Mouse (Mus musculus) layer of hippocampus, postnatal 25 days (tissue): ENCODE results near the gene Fgf2. TPM values are rescaled to one million over a fixed set of nuclear protein-coding genes. Genes with fewer than 3 reads are reported as not detected.

Source experiments
- DNase-seq, 2 experiments: peaks; one replicate each; pipeline ENCODE4 v3.0.0; 2022; ENCODE audit warnings: mixed read lengths in 2 of 2, low spot score in 1 of 2; ENCODE audit errors: extremely low spot score in 1 of 2
- total RNA-seq, 2 experiments: library from RNA; stranded (reverse); gene quantifications; 2 replicates each; pipeline ENCODE4 v1.2.3; 2021

Gene Fgf2
- total RNA-seq, 2 experiments from 2014 or later = 5.4 to 7.6 TPM

DNA sequence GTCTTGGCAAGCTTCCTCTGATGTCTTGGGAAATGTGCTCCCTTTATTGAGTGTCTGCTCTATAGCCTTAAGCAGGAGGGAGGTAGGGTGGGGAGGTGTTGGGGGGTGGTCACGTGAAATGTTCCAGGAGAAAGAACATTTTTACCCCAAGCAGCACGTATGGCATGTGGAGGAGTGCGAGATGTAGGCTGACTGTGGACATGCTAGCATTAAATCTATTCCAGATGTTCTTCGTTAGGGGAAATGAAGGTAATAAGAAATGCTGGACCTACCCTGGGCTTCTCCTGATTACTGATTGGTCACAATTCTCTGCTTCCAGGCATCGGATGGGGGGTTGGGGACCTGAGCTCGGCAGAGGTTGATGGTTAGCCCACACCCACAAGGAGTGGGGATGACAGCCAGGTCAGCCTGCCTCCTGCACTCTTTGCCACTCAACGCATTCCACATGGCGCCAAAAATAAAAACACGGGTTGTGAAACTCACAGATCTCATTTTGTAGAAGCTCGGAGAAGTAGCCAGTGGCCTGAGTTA lies 5.9 kb downstream of the Fgf2 start:
- DNase-seq = no peak

DNA sequence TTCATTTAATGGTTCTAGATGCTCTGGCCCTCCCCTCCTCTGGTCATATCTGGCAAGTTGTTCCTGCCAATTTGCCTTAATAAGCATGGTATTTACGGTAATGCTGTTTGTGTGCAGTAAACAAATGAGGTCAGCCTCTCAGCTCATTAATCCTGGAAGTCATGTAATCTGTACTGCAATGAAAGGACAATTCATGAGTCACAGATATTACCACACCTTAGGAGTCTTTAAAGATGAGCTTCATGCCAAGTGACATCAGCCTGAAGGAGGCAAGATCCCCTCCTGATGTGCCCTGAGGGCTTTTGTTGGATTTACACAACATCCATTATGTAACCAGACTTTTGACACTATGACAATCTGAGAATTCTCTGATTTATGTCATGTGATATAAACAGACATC lies 6.6 kb downstream of the Fgf2 start:
- DNase-seq = no peak

DNA sequence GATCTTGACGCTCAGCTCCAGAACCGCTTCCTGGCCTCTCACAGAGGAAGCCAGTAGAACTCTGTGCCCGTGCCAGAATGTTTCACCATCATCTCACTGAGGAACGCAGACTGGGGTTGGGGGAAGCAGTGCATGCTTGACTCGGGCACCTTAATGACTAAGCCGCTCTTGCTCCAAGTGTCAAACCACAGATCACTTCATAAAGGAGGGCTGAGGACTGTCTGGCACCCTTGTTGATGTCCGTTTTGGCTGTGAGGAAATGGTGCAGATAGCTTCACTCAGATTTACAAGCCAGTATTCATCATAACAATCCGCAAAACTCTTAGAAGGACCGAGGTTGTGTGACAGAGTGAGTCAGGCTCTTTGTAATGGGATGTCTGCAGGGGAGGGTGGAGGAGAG lies 12.6 kb downstream of the Fgf2 start:
- no peak for DNase-seq

DNA sequence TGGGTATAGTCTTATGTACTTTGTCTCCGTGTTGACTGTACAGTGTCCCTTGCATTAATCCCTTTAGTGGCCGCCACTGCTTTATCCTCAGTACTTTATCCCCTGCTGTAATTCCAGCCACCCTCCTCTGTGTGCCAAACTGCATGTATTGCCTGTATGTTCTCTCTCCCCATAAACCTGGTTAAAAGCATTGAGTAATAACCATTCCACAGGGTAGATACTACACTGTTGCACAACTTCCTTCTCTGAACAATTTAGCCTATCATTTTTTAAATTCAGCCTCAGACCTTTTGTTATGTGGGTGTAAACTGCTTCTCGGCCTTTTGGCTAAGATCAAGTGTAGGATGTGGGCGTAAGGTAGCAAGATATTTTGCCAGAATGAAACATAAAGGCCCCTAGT lies 17.0 kb downstream of the Fgf2 start:
- no peak for DNase-seq

DNA sequence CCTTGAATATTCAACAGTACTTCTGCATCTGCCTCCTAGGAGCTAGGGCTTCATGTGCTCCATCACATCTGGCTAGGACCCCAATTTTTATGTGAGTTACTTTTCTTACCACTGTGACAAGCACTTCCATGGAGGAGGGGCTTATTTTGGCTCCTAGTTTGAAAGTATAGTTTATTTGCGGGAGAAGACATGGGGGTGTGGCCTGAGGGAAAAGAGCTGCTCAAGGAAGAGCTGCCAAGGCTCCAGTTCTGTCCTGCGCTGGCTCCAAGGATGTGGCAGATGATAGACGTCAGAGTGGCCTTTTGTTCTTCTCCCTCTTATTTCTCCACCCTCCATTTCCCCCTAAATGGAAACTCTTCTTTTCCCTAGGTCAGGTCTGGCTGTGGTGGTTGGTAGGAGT lies 17.8 kb downstream of the Fgf2 start:
- DNase-seq = no peak

DNA sequence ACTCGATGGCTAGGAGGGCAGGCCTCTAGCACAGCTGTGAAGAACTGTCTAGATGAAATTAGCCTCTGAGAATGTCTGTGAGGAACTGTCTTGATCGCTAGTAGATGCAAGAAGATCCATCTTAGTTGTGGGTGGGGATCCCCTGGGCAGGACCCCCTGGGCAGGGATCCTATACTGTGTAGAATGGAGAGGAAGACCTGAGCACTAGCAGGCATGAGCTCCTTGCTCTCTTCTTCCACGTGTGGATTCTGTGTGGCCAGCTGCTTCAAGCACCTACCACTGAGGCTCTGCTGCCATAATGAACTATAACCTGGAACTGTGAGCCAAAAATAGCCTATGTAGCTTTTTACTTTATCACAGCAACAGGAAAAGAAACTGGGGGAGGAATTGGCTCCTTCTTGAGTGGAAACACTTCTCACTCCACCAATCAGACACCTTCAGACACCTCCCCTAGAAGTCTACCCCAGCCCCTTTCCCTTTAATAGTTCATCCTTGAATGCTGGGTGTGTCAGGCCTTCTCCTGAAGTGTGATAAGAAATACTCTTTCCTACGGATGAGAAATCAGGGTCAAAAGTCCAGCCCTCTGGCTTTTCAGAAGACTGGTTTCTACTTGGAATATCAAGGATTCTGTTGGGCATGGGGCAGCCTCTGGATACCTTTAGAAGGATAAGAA lies 18.4 kb downstream of the Fgf2 start:
- DNase-seq = no peak

DNA sequence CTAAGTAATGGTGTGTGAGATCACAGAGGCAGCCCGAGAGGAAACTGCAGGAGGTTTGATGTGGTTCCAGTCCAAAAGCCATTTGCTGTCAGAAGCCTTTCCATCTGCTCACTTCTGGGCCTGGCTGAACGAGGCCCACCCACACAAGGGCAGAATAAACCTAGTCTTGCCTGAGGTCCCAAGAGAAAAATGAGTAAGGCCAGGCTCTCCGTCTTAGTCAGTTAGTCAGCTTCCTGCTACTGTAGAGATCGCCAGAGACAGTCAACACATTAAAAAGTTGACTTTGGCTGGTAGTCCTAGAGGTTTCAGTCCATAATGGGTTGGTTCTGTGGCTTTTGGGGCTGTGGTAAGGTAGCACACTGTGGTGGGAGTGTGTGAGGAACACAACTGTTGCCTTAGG lies 22.3 kb downstream of the Fgf2 start:
- no peak for DNase-seq

DNA sequence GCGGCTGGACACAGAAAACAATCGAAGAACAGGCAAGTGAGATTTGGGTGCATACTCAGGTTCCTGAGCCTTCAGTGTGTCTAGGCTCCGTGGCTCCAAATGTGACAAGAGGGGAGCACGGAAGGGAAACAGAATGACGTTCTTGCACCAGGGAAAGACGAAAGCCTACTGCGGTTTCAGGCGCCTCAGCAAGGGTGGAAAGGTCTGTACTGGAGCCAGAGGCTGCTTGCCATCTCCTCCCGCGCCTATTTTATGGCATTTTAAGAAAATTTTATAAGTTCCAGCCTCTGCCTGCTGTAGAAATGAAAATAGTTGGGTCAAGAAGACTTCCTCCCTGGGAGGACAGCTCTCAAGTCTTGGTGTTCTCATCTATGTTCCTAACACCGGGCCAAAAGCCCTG lies 25.6 kb downstream of the Fgf2 start:
- no peak for DNase-seq

DNA sequence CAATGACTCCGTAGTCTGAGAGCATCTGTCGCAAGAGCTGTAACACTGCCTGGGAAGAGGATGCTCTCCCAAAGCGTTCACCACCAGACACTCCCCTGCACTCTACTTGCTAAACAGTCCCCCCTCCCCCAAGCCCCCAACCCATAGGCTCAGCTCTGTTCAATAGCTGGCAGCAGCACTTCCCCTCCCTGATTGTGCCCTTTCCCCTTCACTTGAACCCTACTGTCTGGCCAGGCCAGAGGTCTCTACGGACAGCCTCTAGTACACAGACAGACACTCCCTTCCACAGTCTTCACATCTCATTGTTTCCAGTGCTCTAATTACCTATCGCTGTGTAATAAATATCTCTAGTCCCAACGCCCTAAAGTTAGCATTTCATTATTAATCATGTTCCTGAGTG lies 29.8 kb downstream of the Fgf2 start:
- no peak for DNase-seq

DNA sequence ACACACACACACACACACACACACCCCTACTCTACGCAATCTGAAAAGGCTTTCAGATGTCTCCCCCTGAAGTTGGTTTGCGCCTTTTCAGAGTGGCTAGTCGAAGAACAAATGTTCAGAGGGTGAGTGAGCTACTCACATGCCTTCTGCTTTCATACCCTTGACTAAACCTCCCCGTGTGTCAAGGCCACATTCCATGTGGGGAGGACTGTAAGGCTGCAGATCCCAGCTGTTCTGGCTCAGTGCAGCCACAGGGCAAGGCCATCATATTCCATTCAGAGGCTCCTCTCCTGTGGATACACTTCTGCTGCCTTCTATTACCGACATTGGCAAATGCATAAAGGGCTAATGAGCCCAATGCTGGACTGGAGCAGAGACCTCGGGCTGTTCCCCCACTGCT lies 30.3 kb downstream of the Fgf2 start:
- DNase-seq = no peak

DNA sequence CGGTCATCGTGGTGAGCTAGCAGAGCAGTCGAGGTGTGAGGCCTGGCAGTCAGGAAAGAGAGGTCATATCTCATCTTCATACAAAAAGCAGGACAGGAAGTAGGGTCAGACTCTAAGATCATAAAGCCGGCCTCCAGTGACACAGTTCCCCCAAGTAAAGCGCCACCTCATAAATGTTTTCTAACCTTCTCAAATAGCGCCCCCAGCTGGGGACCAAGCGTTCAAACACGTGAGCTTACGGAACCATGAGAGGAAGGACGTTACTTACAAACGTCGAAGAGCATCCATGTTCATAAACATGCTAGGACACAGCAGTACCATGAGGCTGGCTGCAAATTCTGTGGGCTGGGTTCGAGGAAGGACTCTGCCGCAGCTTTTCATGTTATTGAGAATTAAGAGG lies 31.1 kb downstream of the Fgf2 start:
- DNase-seq = no peak

DNA sequence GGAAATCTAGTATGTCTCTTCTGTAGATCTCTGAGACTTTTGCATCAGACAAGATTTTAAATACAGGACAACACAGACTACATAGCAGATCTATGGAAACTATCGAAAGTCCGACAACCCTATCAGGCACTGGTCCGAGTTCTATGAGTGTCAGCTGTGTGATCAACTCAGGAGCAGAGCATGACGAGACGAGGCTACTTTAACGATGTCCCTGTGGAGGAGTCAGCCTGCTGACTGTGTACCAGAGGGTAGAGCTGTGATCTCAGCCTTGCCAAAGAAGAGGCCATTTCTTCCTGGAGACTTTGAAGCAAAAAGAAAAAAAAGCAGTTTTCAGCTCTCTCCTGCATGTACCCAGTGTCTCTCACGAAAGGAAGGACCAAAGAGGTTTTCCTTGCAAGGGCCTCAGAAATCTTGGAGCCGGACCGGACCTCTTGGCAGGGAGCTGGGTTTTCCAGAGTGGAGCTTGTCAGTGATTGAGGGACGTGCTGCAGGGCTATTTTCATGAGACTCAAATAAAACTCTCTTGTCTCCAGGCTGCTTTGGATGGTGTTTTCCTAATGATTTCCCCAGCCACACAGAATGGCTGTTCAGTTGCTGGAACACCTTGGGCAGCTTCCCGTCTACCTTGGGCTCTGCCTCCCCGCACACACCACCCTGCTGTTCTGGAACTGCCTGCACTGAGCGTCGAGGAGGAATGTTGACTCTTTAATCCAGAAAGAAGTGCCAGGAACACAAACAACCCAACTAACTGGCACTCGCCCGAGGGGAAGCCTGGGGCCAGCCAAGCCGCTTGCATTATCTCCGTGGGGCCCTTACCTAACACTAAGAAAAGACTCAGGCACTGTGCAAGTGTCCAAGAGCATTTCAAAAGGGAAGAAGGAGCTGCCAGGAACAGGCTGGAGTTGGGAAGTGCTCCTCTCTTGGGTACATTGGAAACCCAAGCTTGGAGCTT lies 32.1 kb downstream of the Fgf2 start:
- no peak for DNase-seq

DNA sequence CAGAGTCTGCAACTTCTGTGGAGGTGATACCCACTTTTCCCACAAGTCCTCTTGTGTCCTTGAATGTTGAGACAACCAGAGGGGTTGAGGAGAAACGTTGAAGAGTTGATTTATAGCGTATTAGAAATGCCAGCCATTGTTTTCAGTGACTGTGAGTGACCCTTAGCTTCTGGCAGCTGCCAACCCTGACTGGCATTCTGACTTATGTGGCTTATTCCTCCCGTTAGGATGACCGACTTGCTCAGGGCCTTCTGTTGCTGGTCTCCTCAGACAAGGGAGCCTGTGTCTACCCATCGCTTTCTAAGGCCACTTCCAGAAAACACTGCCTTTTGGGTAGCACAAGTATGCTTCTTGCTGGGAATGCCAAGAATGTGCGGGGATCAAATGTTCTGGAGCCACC lies 33.3 kb downstream of the Fgf2 start:
- no peak for DNase-seq

DNA sequence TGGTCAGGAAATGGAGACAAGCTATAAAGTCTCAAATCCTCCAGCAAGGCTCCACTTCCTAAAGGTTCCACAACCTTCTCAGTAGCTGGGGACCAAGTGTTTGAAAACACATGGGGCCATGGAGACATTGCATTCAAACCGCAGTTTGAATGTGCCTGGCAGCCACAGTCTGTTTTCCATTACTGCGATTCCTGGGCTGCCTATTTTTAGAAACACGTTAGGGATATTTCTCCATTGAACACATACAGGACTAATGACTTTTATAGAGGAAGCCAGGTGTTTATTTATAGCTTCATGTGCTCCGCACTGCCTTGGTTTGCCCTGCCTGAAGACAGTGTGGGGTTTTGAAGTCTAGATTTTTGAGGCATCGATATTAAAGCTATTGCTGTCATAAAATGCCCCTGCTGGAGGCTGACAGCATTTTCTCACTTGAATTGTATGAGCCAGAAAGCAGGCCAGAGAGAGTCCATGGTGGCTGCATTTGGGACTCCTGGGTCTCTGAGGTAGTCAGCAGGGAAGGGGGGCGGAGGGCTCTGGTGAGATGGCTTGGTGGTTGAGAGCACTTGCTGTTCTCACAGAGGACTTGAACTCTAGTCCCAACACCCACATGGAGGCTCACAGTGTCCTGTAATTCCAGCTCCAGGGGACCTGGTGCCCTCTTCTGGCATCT lies 35.1 kb downstream of the Fgf2 start:
- DNase-seq = no peak

DNA sequence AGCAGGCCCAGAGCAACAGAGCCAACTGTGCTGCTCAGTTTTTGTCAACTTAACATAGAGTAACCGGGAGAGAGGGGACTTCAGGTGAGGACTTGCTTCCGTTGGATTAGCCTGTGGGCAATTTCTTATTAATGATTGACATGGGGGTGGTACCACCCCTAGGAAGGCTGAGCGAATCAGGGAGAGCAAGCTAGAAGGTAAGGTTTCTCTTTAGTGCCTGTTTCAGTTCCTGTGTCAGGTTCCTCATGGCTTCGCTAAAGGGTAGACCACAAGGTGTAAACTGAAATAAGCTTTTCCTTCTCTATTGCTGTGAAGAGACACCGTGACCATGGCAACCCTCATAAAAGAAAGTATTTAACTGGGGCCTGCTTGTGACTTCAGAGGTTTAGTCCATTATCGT lies 39.2 kb downstream of the Fgf2 start:
- no peak for DNase-seq

DNA sequence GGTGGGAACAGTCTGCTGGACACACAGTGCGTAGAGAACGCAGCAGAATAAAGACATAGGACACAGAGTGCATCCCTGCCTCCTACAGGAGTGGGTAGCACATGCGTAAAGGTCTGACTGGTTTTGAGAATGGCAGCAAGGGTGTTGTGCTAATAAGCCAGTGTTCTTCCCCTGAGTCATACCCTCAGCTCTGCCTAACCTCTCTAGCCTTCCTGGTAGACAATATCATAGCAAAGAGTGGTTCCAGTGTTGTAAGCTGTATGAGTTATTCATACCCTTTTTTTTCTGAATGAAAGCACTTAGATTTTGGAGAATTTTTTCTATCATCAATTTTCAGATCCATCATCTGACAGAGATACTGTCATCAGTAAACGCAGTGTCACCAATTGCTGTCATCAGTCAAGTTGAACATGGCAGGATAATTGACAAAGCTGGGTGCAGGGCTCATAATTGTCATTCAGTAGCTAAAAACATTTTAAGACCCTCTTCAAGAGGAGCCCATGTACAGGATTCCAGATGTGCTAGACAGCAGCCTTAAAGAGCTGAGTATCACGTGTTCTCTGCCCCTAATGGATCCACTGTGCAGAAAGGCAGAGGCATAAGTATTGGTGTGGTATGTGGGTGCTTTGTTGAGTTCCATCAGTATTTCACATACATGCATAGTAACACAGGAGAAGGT lies 48.9 kb downstream of the Fgf2 start:
- DNase-seq = no peak

DNA sequence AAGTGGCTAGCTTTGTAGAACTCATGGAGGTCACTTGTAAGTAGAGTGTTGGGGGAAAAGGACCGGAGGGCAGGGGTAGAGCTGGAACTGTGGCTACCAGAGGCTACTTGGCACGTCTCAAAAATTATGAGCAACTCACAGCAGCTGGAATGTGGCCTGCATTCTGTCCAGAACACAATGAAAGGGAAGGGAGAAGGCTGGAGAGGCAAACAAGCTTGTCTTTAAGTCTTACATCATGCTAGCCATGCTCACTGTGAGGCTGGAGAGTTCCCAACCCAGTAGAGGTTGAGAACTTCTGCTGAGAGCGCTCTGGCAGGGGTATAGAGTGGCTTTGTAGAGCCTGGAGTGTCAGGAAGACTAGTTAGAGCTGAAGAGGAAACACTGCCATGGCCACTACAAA lies 49.5 kb downstream of the Fgf2 start:
- no peak for DNase-seq

DNA sequence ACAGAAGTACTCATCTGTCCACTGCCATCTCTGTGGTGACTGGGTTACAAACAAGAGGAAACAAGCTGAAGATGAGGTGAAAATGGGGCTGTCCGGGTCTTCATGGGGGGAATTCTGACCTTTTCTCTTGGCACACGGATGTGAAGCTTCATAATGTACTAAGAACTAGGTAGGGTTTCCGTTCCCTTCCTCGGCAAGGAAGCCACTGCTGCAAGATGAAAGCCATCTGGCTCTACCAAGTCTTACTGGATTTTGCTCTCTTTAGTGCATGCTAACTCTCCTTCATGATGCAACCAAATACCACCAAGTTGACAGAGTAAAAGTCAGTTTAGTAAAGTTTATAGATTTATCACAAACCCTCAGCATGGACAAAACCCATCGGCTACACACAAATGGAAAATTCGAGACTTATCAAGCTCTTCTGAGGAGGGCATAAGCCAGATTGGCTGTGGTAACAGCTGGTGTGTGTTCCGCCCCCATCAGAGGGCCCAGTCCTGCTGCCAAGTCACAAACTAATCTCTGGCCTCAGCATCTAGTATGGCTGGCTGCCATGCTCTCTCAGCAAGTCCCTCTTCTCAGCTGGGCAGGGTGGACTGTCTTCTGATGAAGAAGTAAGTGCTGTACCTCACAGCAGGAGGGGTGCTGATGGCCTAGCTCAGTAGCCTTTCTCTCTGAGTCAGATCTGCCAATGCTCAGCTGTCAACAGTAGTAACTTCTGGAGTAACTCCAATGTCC lies 50.7 kb downstream of the Fgf2 start:
- no peak for DNase-seq

DNA sequence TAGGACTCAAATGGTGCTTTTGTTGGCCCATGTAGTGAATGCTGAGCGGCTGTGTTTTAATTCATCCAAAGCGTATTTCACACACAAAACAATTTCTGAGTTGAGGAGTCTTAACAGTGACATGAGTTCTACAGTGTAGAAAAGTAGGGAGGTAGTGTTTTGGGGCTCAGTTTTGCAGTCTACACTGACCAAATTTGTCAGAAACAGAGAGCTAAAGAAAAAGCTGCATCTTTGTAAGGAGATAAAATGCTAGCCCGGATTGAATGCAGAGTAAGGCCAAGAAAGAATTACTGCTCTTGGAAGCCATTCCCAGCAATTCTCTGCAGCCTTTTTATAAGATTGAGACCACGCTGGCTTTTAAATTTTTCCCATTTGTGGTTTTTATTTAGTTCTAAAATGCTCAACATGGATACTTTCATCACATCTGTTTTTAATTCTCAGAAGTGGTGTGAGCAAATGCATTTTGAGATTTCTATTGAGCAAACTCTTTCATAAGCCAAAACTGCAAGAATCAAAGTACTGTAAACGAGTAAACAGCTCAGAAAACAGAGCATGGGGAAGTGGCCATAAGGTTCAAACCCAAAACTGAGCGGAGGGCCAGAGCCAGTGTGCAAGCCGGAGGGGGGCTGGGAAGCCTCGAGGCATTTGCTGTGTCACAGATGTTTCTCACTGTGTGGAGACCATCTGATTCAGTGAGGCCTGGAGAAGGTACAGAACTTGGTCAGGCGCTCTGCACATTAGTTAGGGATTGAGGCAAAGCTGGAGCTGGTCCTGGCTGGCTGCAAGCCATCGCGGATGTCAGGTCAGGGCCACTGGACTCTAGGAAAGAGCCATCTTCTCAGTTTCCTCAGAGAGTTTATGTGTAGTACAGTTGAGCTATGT lies 53.8 kb downstream of the Fgf2 start:
- DNase-seq = no peak
